Comparison of ENCODE assay signal across 19 mouse cellular contexts in genomic region chr6:84779987-84780386, GRCm38 (mm10).
DNase-seq lines count a peak whose midpoint lies in the region; ATAC-seq lines count a peak whose summit lies in the region.
"Had no signal": no experiment of that assay in that cellular context is flagged by ENCODE, and none has a peak within 500 bp of the region (broad histone marks: within the 10 kb centered on the region; RNA-seq: fewer than 3 reads in every experiment).

No protein-coding gene starts in this region.

- peaks cover 6% of the 10 kb centered on the region; the same call in 1 of the 2 replicates for H3K4me1 ChIP-seq in hindbrain, embryonic 12.5 days
- 0 out of 2 replicates have a peak, but pooled peaks cover 2% of the 10 kb centered on the region for H3K4me1 ChIP-seq in forebrain, embryonic 16.5 days (replicated peaks; ENCODE audit: control insufficient read depth, insufficient read depth, low read length)
- H3K4me1 ChIP-seq: midbrain, embryonic 12.5 days had no signal

- H3K4me2 ChIP-seq in hindbrain, embryonic 12.5 days (replicated peaks): no peak overlapping the region
- H3K4me2 ChIP-seq in forebrain, embryonic 16.5 days (ENCODE audit: low read length): no peak overlapping the region
- H3K4me2 ChIP-seq: embryonic facial prominence, embryonic 13.5 days; midbrain, embryonic 12.5 days had no signal

- WGBS in hindbrain, embryonic 12.5 days: 36% methylated on average over 5 of the region's 5 CpGs
- WGBS in forebrain, embryonic 16.5 days: 78% methylated on average over 5 of the region's 5 CpGs

- H3K27ac ChIP-seq in hindbrain, embryonic 12.5 days: peak overlapping the region; percentile 24; the same call in 1 of the 2 replicates
- no peak overlapping the region for H3K27ac ChIP-seq in forebrain, embryonic 16.5 days (ENCODE audit: low read length)
- H3K27ac ChIP-seq: embryonic facial prominence, embryonic 13.5 days; midbrain, embryonic 12.5 days had no signal

- DNase-seq in 3T3-L1 (ENCODE audit: low read depth, low spot score): peak; percentile 95
- peak; percentile 55 for DNase-seq in embryo, embryonic 10.5 days (ENCODE audit: low spot score)
- DNase-seq in mesoderm, embryonic 11.5 days (ENCODE audit: low read depth, low spot score): peak; percentile 66
- no peak for DNase-seq in lung, postnatal 36 days
- DNase-seq in right cerebral cortex, adult 2 months (ENCODE audit: low spot score in 2 of 2): no peak
- DNase-seq: cerebellum, postnatal 14 days; gastrocnemius, postnatal 25 days; kidney, adult 9 months; kidney, postnatal 4 days; liver; lung, adult 2 months; lung, postnatal 4 days; right cerebral cortex, postnatal 4 days; thymus, postnatal 25 days had no signal

- H3K9ac ChIP-seq in hindbrain, embryonic 12.5 days: no peak overlapping the region
- no peak overlapping the region for H3K9ac ChIP-seq in forebrain, embryonic 16.5 days (replicated peaks; ENCODE audit: low read depth, low read length)
- H3K9ac ChIP-seq: embryonic facial prominence, embryonic 13.5 days; midbrain, embryonic 12.5 days had no signal

- ATAC-seq in hindbrain, embryonic 12.5 days (ENCODE audit: low FRiP score): peak; percentile 60; the same call in 1 of the 2 replicates
- ATAC-seq in forebrain, embryonic 16.5 days: no peak
- ATAC-seq: inflammation-experienced regulatory T-cells, adult 6 months had no signal

- H3K9me3 ChIP-seq in hindbrain, embryonic 12.5 days (replicated peaks): no peaks in the 10 kb centered on the region
- no peaks in the 10 kb centered on the region for H3K9me3 ChIP-seq in forebrain, embryonic 16.5 days (ENCODE audit: control insufficient read depth, low read length)
- H3K9me3 ChIP-seq: embryonic facial prominence, embryonic 13.5 days; midbrain, embryonic 12.5 days had no signal

- H3K4me3 ChIP-seq in hindbrain, embryonic 12.5 days: no peak overlapping the region
- H3K4me3 ChIP-seq in forebrain, embryonic 16.5 days (replicated peaks; ENCODE audit: low read length): no peak overlapping the region
- H3K4me3 ChIP-seq: embryonic facial prominence, embryonic 13.5 days; midbrain, embryonic 12.5 days had no signal

- no peaks in the 10 kb centered on the region for H3K27me3 ChIP-seq in hindbrain, embryonic 12.5 days
- H3K27me3 ChIP-seq in forebrain, embryonic 16.5 days (replicated peaks; ENCODE audit: control insufficient read depth, insufficient read depth, low read length): no peaks in the 10 kb centered on the region
- H3K27me3 ChIP-seq: embryonic facial prominence, embryonic 13.5 days; midbrain, embryonic 12.5 days had no signal

- H3K36me3 ChIP-seq in hindbrain, embryonic 12.5 days: no peaks in the 10 kb centered on the region
- H3K36me3 ChIP-seq in forebrain, embryonic 16.5 days (ENCODE audit: control insufficient read depth, insufficient read depth): no peaks in the 10 kb centered on the region
- H3K36me3 ChIP-seq: embryonic facial prominence, embryonic 13.5 days; midbrain, embryonic 12.5 days had no signal

Comparison
In these comparisons a context has a peak if more than half of its experiments do, and no peak if none do; other contexts are left out.
1. DNase-seq: peak in 3T3-L1 (single experiment), embryo, embryonic 10.5 days (single experiment) and mesoderm, embryonic 11.5 days (single experiment); none in lung, postnatal 36 days (single experiment) and right cerebral cortex, adult 2 months (0 of 2).